Mouse (Mus musculus) bone marrow macrophage, adult 2 months (primary cell): Measurements from ENCODE around the gene Dcakd.

Source experiments
- CTCF ChIP-seq: IDR thresholded peaks from 2 replicates; pipeline ENCODE4 v1.5.1; 2012; ENCODE audit warnings: low read depth, mild to moderate bottlenecking, low read length, moderate library complexity
- POLR2A ChIP-seq: IDR thresholded peaks from 2 replicates; pipeline ENCODE4 v1.6.1; 2012; ENCODE audit warnings: mild to moderate bottlenecking, low read depth, low read length, borderline replicate concordance

DNA sequence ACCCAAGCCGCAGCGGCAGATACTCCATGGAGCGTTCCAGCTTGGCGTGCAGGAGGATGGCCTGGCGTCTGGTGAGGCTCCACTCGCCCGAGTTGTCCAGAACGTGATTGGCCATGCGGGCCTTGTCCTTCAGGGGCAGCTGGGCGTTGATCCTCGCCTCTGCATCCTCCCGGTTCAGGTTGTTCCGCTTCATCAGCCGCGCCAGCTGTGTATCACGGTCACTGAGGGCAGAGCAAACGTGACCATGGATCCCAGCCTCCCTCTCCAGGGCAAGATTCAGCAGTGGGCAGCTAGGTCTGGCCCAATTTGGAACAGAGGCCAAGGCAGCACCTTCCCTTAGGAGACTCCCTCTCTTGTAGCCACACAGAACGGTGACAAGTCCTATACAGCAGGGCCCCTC, 33.2 kb downstream of the Dcakd start:
- TF ChIP-seq POLR2A: no peak
- TF ChIP-seq CTCF: no peak
